Mouse (Mus musculus): ENCODE results near the gene Has3. TPM values are rescaled to one million over a fixed set of nuclear protein-coding genes. Genes with fewer than 3 reads are reported as not detected.

The Has3 gene
- total RNA-seq (2023), result under 1 TPM in 1 of 2 experiments, not detected in 1; 0.16 TPM

GRCm38 (mm10) chr8:106870051-106870450, at the start of gene Has3:
Gene Has3, plus strand, starts transcription at chr8:106870242.

DNA sequence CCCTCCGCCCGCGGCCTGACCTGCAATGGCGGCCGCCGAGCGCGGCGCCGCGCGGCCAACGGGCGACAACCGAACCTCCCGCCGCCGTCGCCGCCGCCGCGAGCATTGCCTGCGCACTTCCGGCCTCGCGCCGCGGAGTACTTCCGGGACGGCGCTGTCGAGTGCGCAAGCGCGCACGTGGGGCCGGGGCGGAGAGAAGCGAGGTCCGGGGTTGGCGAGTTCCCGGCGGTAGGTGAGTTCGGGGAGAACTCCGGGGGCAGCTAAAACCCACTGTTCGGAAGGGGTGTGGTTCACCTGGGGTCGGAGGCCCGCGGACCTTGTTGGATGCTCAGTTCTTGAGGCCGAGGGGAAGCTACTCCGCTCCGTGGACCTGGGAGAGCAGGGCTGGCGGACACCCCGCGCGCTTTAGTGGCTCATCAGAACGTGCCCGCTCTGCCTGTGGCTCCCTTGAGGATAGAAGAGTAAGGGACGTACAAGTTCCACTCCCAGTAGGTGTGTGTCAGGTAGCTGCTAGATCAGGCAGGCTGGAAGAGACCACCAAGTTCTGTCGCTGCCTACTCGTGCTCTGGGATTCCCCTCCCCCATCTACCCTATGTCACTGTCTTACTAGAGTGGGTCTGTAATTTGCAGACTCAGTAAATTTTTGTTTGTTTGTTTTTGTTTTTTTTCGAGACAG, 23.6 kb downstream of the Has3 start, which contains the start of gene Utp4:
Utp4 (plus strand) TSS at position 156 of the 676 bp plus-strand sequence.

Other genes with a start within 250 kb of the Has3 start
- gene Tango6, start 187.2 kb upstream of the Has3 start, total RNA-seq (2023), result 1 to 10 TPM; 5.6 to 6.3 TPM
- gene Utp4, start 23.4 kb downstream of the Has3 start, total RNA-seq (2023), result 10 to 100 TPM; 10.3 to 12.6 TPM
- gene Sntb2, start 65.5 kb downstream of the Has3 start, total RNA-seq (2023), result 10 to 100 TPM; 21.5 to 21.8 TPM
- gene Vps4a, start 161.0 kb downstream of the Has3 start, total RNA-seq (2023), result 10 to 100 TPM; 23.2 to 28.6 TPM
- 1 to 10 TPM; 3.0 to 4.7 TPM for gene Pdf, start 178.4 kb downstream of the Has3 start, total RNA-seq (2023)
- gene Cog8, start 186.4 kb downstream of the Has3 start, total RNA-seq (2023), result 10 to 100 TPM; 17.8 to 21.0 TPM
- gene Nip7, start 186.6 kb downstream of the Has3 start, total RNA-seq (2023), result 10 to 100 TPM; 22.5 to 23.4 TPM
- not detected for gene Tmed6, start 195.4 kb downstream of the Has3 start, total RNA-seq (2023)
- gene Terf2, start 226.3 kb downstream of the Has3 start, total RNA-seq (2023), result 10 to 100 TPM; 14.1 to 18.0 TPM